Mouse (Mus musculus): ENCODE measurements at regions not wholly inside any gene's neighbourhood (a gene's known extent, or its start where the extent isn't known, plus 50 kb on each side); places are given as distances from the start of the nearest gene placed in this dataset.

- TF ChIP-seq CTCF (IDR thresholded peaks at IDR 0.05; ENCODE audit: extremely low read depth, insufficient read depth, insufficient read length, insufficient replicate concordance) (no peak), POLR2A (IDR thresholded peaks at IDR 0.05; ENCODE audit: low read depth, low read length) (no peak)
Measured at GRCm38 (mm10) chr16:49970297-49970804, 170.0 kb downstream of the Cd47 start.

Data from spleen, adult 2 months (tissue).